8 mouse cellular contexts compared by ENCODE assay signal in genomic region chr1:177259038-177259600, GRCm38 (mm10). TPM values are rescaled to one million over a fixed set of nuclear protein-coding genes. Genes with fewer than 3 reads are reported as not detected.
A peak's percentile ranks its signal among the peaks of the same experiment; 100 is the strongest.
DNase-seq lines count a peak whose midpoint lies in the region; ATAC-seq lines count a peak whose summit lies in the region.

No protein-coding gene starts in this region.

- DNase-seq in heart, embryonic 10.5 days (ENCODE audit: low spot score), result no peak
- no peak for DNase-seq in heart, postnatal 36 days
- no peak for DNase-seq in midbrain, embryonic 10.5 days (ENCODE audit: low spot score)
- no peak for DNase-seq in spleen, postnatal 10 days (ENCODE audit: low spot score in 2 of 2)
- DNase-seq in Muller cell, postnatal 12 days (ENCODE audit: inconsistent ontology term), result no peak
- no peak for DNase-seq in thymus, adult 18-20 months

- no peaks in the 10 kb centered on the region for H3K27me3 ChIP-seq in heart, embryonic 10.5 days (ENCODE audit: insufficient read depth, poor library complexity, severe bottlenecking)
- no peaks in the 10 kb centered on the region for H3K27me3 ChIP-seq in heart, embryonic 15.5 days
- peaks cover 5% of the 10 kb centered on the region; the same call in 1 of the 2 replicates for H3K27me3 ChIP-seq in midbrain, embryonic 10.5 days (ENCODE audit: low read depth, poor library complexity, severe bottlenecking)

- H3K4me3 ChIP-seq in heart, embryonic 10.5 days, result peak overlapping the region; percentile 98
- peak overlapping the region; percentile 93 for H3K4me3 ChIP-seq in heart, embryonic 15.5 days
- peak overlapping the region; percentile 99 for H3K4me3 ChIP-seq in midbrain, embryonic 10.5 days

- intact Hi-C loops in heart, postnatal 36 days (cut with DNase I), result loop anchor here (2.0 to 5.0 kb wide), 2 partner anchors 67 to 182 kb away; no protein-coding TSS in a partner anchor

- H3K4me1 ChIP-seq in heart, embryonic 10.5 days, result peaks cover 10% of the 10 kb centered on the region
- H3K4me1 ChIP-seq in heart, embryonic 15.5 days (replicated peaks), result peaks cover 8% of the 10 kb centered on the region
- peaks cover 39% of the 10 kb centered on the region for H3K4me1 ChIP-seq in midbrain, embryonic 10.5 days

- WGBS in heart, embryonic 10.5 days, result 21% methylated on average over 16 of the region's 16 CpGs
- WGBS in heart, embryonic 15.5 days, result 22% methylated on average over 16 of the region's 16 CpGs
- WGBS in midbrain, embryonic 10.5 days, result 24% methylated on average over 16 of the region's 16 CpGs

- ATAC-seq in CD4-positive, CD25-positive, alpha-beta regulatory T cell, adult 4 months, result peak; percentile 36
- no peak for ATAC-seq in heart, embryonic 15.5 days (replicated peaks; ENCODE audit: insufficient number of reproducible peaks, insufficient read depth, low FRiP score, low read depth)

- peak overlapping the region; percentile 94 for H3K4me2 ChIP-seq in heart, embryonic 15.5 days

- H3K9ac ChIP-seq in heart, embryonic 15.5 days, result peak overlapping the region; percentile 83

- H3K9me3 ChIP-seq in heart, embryonic 10.5 days, result no peaks in the 10 kb centered on the region
- no peaks in the 10 kb centered on the region for H3K9me3 ChIP-seq in heart, embryonic 15.5 days (replicated peaks)
- no peaks in the 10 kb centered on the region for H3K9me3 ChIP-seq in midbrain, embryonic 10.5 days (replicated peaks)

- no peaks in the 10 kb centered on the region for H3K36me3 ChIP-seq in heart, embryonic 10.5 days
- H3K36me3 ChIP-seq in heart, embryonic 15.5 days, result no peaks in the 10 kb centered on the region
- no peaks in the 10 kb centered on the region for H3K36me3 ChIP-seq in midbrain, embryonic 10.5 days

- peak overlapping the region; percentile 99 for H3K27ac ChIP-seq in heart, embryonic 10.5 days
- peak overlapping the region; percentile 93 for H3K27ac ChIP-seq in heart, embryonic 15.5 days
- peak overlapping the region; percentile 100 for H3K27ac ChIP-seq in midbrain, embryonic 10.5 days (replicated peaks)

RNA-seq across cellular contexts. Expression of gene Akt3, which starts 1.1 kb away (rescaled TPM):
- polyA plus RNA-seq in heart, embryonic 10.5 days (2016; fragmentation: Nextera tagmentation; extraction: Ambion mirVana), result 5.7 and 6.1 TPM in 2 replicates
- 10 to 100 TPM; 22.5 to 23.8 TPM for total RNA-seq in heart, postnatal 36 days (2021)
- polyA plus RNA-seq in CD4-positive, CD25-positive, alpha-beta regulatory T cell, adult 4 months (2017; shearing (Covaris generic)), result 1 to 10 TPM; 4.7 to 6.0 TPM
- polyA plus RNA-seq in heart, embryonic 15.5 days (2015; fragmentation: Nextera tagmentation; extraction: Ambion mirVana), result 3.5 and 4.2 TPM in 2 replicates
- polyA plus RNA-seq in midbrain, embryonic 10.5 days (2016; fragmentation: Nextera tagmentation; extraction: Ambion mirVana), result 14.4 and 19.7 TPM in 2 replicates
